Mouse (Mus musculus) heart, postnatal 0 days (tissue): Measurements from ENCODE around the gene Hddc2.

Experiments used
- CTCF ChIP-seq: IDR thresholded peaks from 2 replicates; pipeline ENCODE4 v1.5.1; 2016; ENCODE audit warnings: antibody characterized with exemption, control low read depth, low read depth
- EP300 ChIP-seq: IDR thresholded peaks from 2 replicates; pipeline ENCODE4 v1.6.1; 2016; ENCODE audit warnings: antibody characterized with exemption, low read depth

DNA sequence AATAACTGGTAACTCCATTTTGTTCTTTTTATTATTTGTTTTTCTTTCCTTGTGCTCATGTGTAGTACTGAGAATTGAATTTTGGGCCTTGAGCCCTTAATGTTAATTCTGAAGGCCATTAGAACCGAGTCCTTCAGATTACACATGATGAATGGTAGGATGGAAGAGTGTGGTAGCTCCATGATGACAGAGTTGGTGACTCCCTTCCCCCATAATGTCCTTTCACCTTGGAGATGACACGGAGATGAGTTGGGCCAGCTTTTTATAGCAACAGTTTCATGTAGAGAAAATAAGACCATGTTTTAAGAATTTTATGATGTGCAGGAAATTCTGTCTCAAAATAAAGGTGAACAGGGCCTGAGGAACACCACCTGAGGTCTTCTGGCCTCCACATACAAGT, 37.9 kb downstream of the Hddc2 start:
- TF ChIP-seq EP300 (no peak), CTCF (no peak)
